Mouse (Mus musculus) ES-Bruce4 (cell line): Measurements from ENCODE around the gene Cryba4.

Experiments
- CTCF ChIP-seq: IDR thresholded peaks from one replicate; pipeline ENCODE4 v1.8.1; 2011; ENCODE audit warnings: low read depth, low read length
- POLR2A ChIP-seq: IDR thresholded peaks from one replicate; pipeline ENCODE4 v1.8.1; 2011; ENCODE audit warnings: low read length; ENCODE audit not compliant: insufficient read depth

DNA sequence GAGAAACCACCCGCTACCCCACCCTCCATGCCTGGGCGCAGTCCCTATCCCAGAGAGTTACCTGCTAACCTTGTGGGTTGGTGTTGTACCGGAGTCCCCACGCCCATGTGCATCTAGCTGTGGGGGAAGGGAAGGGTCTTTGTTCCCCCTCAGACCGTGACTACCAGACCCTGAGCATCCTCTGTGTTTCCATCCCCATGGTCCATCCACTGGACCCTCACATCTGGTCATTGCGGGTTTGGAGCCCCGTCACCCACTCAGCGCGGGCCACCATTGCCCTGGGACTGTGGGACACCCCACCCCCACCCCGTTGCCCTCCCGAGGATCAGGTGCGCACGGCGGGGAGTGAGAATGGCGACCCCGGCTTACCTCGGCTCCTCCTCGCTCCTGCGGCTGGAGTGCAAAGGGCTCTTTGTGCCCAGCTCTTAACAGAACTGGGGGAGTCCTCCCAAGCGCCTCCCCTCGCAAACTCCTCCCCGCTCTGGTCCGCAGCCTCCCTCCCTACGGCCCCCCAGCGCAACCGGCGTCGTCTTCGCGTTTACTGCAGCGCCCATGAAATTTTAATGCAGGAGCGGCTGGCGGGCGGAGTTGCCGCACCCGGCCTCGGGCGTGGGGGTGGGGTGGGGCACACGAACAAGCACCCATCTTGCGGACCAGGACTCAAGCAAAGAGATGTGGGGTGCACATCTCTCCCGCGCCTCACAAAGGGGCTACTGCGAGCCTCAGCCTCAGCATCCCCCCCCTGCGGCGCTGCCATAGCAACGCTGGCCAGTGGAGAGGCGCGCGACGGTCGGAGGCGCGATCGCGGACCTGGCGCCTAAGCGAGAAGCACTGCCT, 23.9 kb downstream of the Cryba4 start:
- TF ChIP-seq POLR2A (no peak), CTCF (no peak)
